Mouse (Mus musculus): ENCODE results near the gene Crlf1. TPM values are rescaled to one million over a fixed set of nuclear protein-coding genes. Genes with fewer than 3 reads are reported as not detected.

Gene Crlf1
- polyA plus RNA-seq, 1 experiment from 2014 or later, result 1.7 TPM

Other genes starting within 250 kb of the Crlf1 start
- 4.9 and 5.9 TPM in 2 replicates for gene Homer3, start 210.3 kb upstream of the Crlf1 start, polyA plus RNA-seq (2015; fragmentation: Nextera tagmentation; extraction: Ambion mirVana)
- gene Ddx49, start 190.7 kb upstream of the Crlf1 start, polyA plus RNA-seq (2015; fragmentation: Nextera tagmentation; extraction: Ambion mirVana), result 19.5 and 22.4 TPM in 2 replicates
- 190 and 246 TPM in 2 replicates for gene Cope, start 190.6 kb upstream of the Crlf1 start, polyA plus RNA-seq (2015; fragmentation: Nextera tagmentation; extraction: Ambion mirVana)
- gene Cers1, start 177.4 kb upstream of the Crlf1 start, polyA plus RNA-seq (2015; fragmentation: Nextera tagmentation; extraction: Ambion mirVana), result 0.13 and 0.25 TPM in 2 replicates
- gene Gdf1, start 163.3 kb upstream of the Crlf1 start, polyA plus RNA-seq (2015; fragmentation: Nextera tagmentation; extraction: Ambion mirVana), result 0.10 and 0.26 TPM in 2 replicates
- 9.7 and 10.6 TPM in 2 replicates for gene Upf1, start 139.9 kb upstream of the Crlf1 start, polyA plus RNA-seq (2015; fragmentation: Nextera tagmentation; extraction: Ambion mirVana)
- gene Comp, start 119.6 kb upstream of the Crlf1 start, polyA plus RNA-seq (2015; fragmentation: Nextera tagmentation; extraction: Ambion mirVana), result 1.3 and 2.1 TPM in 2 replicates
- gene Crtc1, start 53.6 kb upstream of the Crlf1 start, polyA plus RNA-seq (2015; fragmentation: Nextera tagmentation; extraction: Ambion mirVana), result 4.2 and 4.3 TPM in 2 replicates
- gene Klhl26, start 16.2 kb upstream of the Crlf1 start, polyA plus RNA-seq (2015; fragmentation: Nextera tagmentation; extraction: Ambion mirVana), result 6.4 and 6.7 TPM in 2 replicates
- gene Tmem59l, start 5.8 kb upstream of the Crlf1 start, polyA plus RNA-seq (2015; fragmentation: Nextera tagmentation; extraction: Ambion mirVana), result not detected in 2 replicates
- gene Rex1bd, start 13.6 kb downstream of the Crlf1 start, polyA plus RNA-seq (2015; fragmentation: Nextera tagmentation; extraction: Ambion mirVana), result 58.0 and 60.5 TPM in 2 replicates
- gene Uba52, start 17.6 kb downstream of the Crlf1 start, polyA plus RNA-seq (2015; fragmentation: Nextera tagmentation; extraction: Ambion mirVana), result 466 and 562 TPM in 2 replicates
- gene Fkbp8, start 34.6 kb downstream of the Crlf1 start, polyA plus RNA-seq (2015; fragmentation: Nextera tagmentation; extraction: Ambion mirVana), result 163 and 186 TPM in 2 replicates
- gene Kxd1, start 34.8 kb downstream of the Crlf1 start, polyA plus RNA-seq (2015; fragmentation: Nextera tagmentation; extraction: Ambion mirVana), result 28.9 and 30.2 TPM in 2 replicates
- gene Ell, start 46.3 kb downstream of the Crlf1 start, polyA plus RNA-seq (2015; fragmentation: Nextera tagmentation; extraction: Ambion mirVana), result 11.8 and 14.2 TPM in 2 replicates
- 43.2 and 44.7 TPM in 2 replicates for gene Isyna1, start 101.2 kb downstream of the Crlf1 start, polyA plus RNA-seq (2015; fragmentation: Nextera tagmentation; extraction: Ambion mirVana)
- 37.8 and 47.7 TPM in 2 replicates for gene Ssbp4, start 115.7 kb downstream of the Crlf1 start, polyA plus RNA-seq (2015; fragmentation: Nextera tagmentation; extraction: Ambion mirVana)
- 7.2 and 7.4 TPM in 2 replicates for gene Lrrc25, start 123.0 kb downstream of the Crlf1 start, polyA plus RNA-seq (2015; fragmentation: Nextera tagmentation; extraction: Ambion mirVana)
- gene Gdf15, start 139.3 kb downstream of the Crlf1 start, polyA plus RNA-seq (2015; fragmentation: Nextera tagmentation; extraction: Ambion mirVana), result 3.4 and 4.3 TPM in 2 replicates
- gene Pgpep1, start 167.2 kb downstream of the Crlf1 start, polyA plus RNA-seq (2015; fragmentation: Nextera tagmentation; extraction: Ambion mirVana), result 21.7 and 22.3 TPM in 2 replicates
- 148 and 155 TPM in 2 replicates for gene Lsm4, start 180.1 kb downstream of the Crlf1 start, polyA plus RNA-seq (2015; fragmentation: Nextera tagmentation; extraction: Ambion mirVana)
- gene Jund, start 205.8 kb downstream of the Crlf1 start, polyA plus RNA-seq (2015; fragmentation: Nextera tagmentation; extraction: Ambion mirVana), result 23.7 and 26.1 TPM in 2 replicates
- gene Iqcn, start 210.3 kb downstream of the Crlf1 start, polyA plus RNA-seq (2015; fragmentation: Nextera tagmentation; extraction: Ambion mirVana), result 0.01 and 0.02 TPM in 2 replicates
- gene Gm3336, start 225.4 kb downstream of the Crlf1 start, polyA plus RNA-seq (2015; fragmentation: Nextera tagmentation; extraction: Ambion mirVana), result 0.13 and 0.35 TPM in 2 replicates
- 1.4 and 1.9 TPM in 2 replicates for gene Pde4c, start 230.6 kb downstream of the Crlf1 start, polyA plus RNA-seq (2015; fragmentation: Nextera tagmentation; extraction: Ambion mirVana)

Measured in liver, embryonic 15.5 days (tissue).